Mouse (Mus musculus) heart, adult 2 months (tissue): ENCODE results near the gene Selenon. TPM values are rescaled to one million over a fixed set of nuclear protein-coding genes. Genes with fewer than 3 reads are reported as not detected.

Experiments used
- DNase-seq, 2 experiments: peaks; one replicate each; pipeline ENCODE4 v3.0.0; 2021
- H3K27ac ChIP-seq: fragments of 200-600 bp; 2 replicates; pipeline ENCODE4 v1.8.1; 2022
- H3K27me3 ChIP-seq: fragments of 200-500 bp; 2 replicates; pipeline ENCODE4 v1.6.1; 2012; ENCODE audit warnings: mild to moderate bottlenecking, low read length, inconsistent platforms, mixed read lengths; ENCODE audit not compliant: control insufficient read depth, insufficient read depth
- H3K36me3 ChIP-seq: fragments of 200-500 bp; 2 replicates; pipeline ENCODE4 v1.6.1; 2012; ENCODE audit warnings: low read length, inconsistent platforms; ENCODE audit not compliant: control insufficient read depth, insufficient read depth
- H3K4me1 ChIP-seq: fragments of 200-500 bp; 2 replicates; pipeline ENCODE4 v1.6.1; 2011; ENCODE audit warnings: low read length; ENCODE audit not compliant: control insufficient read depth, insufficient read depth
- H3K4me3 ChIP-seq: fragments of 200-600 bp; 2 replicates; pipeline ENCODE4 v1.8.1; 2022
- H3K79me2 ChIP-seq: fragments of 200-500 bp; replicated peaks from 2 replicates; pipeline ENCODE4 v1.6.1; 2012; ENCODE audit warnings: mild to moderate bottlenecking, inconsistent platforms, low read length, moderate library complexity, mixed read lengths; ENCODE audit not compliant: control insufficient read depth, insufficient read depth
- H3K9ac ChIP-seq: fragments of 200-500 bp; 2 replicates; pipeline ENCODE4 v1.6.1; 2012; ENCODE audit warnings: low read depth, mild to moderate bottlenecking, control low read depth, inconsistent platforms, low read length, mixed read lengths
- CTCF ChIP-seq: fragments of 200-600 bp; IDR thresholded peaks from 2 replicates; pipeline ENCODE4 v1.8.1; 2022; ENCODE audit warnings: antibody characterized with exemption, mild to moderate bottlenecking, moderate library complexity
- EP300 ChIP-seq: fragments of 200-500 bp; IDR thresholded peaks from 2 replicates; pipeline ENCODE4 v1.6.1; 2011; ENCODE audit warnings: low read depth, low read length, control low read depth; ENCODE audit not compliant: insufficient read depth
- POLR2A ChIP-seq: fragments of 200-500 bp; IDR thresholded peaks from 2 replicates; pipeline ENCODE4 v1.6.1; 2011; ENCODE audit warnings: mild to moderate bottlenecking, low read depth, low read length, control low read depth; ENCODE audit not compliant: insufficient read depth
- WGBS: fragments of 180-500 bp; shearing (Covaris S2); methylation state at CpG from one replicate; pipeline ENCODE4 v1.1.7; 2018; 5-methylcytosine and 5-hydroxymethylcytosine counted together
- intact Hi-C: fragments of 180-260 bp; cut with DNase I; formaldehyde crosslinking; loops from one replicate; pipeline ENCODE4 v1.15.1; 2025
- polyA plus RNA-seq: library from polyadenylated mRNA; depleted of rRNA; stranded (reverse); fragments of >200 nt; gene quantifications from 2 replicates; pipeline ENCODE4 v1.2.3, GENCODE M21; 2012
- total RNA-seq, 2 experiments: library from RNA; stranded (reverse); gene quantifications; 2 replicates each; pipeline ENCODE4 v1.2.3; 2021

Gene Selenon
- total and polyA plus RNA-seq, 3 experiments: 18.6 to 22.5 (median 19.9) TPM

DNA sequence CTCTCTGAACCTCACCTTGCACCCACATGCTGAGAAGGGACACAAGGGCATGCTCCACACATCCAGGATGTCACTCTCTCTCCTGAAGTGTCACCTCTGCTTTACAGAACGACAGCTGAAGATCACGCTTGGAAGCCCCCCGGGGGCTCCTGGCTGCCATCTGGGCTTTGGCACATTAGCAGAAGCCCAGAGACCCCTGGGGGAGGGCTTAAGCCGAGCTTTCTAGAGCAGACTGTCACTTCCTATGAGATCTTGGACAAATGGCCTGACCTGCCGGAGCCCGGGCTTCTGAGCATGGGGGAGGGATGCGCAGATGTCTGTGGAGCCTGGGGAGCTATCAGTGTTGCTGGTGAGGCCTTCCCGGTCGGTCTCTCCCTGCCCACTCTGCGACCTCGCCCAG lies 23.5 kb upstream of the Selenon start:
- no peak for TF ChIP-seq POLR2A
- no peak for TF ChIP-seq EP300
- no peak for TF ChIP-seq CTCF
- Histone ChIP-seq H3K79me2 (no peaks in the 10 kb centered on the region), H3K4me3 (no peak overlapping the region), H3K9ac (no peak overlapping the region), H3K4me1 (peaks cover 1% of the 10 kb centered on the region; the same call in 1 of the 2 replicates), H3K36me3 (no peaks in the 10 kb centered on the region), H3K27me3 (no peaks in the 10 kb centered on the region), H3K27ac (no peak overlapping the region)
- no peak for DNase-seq
- intact Hi-C loops: no loop called here
- 81% methylated on average over 11 of the region's 11 CpGs for WGBS

DNA sequence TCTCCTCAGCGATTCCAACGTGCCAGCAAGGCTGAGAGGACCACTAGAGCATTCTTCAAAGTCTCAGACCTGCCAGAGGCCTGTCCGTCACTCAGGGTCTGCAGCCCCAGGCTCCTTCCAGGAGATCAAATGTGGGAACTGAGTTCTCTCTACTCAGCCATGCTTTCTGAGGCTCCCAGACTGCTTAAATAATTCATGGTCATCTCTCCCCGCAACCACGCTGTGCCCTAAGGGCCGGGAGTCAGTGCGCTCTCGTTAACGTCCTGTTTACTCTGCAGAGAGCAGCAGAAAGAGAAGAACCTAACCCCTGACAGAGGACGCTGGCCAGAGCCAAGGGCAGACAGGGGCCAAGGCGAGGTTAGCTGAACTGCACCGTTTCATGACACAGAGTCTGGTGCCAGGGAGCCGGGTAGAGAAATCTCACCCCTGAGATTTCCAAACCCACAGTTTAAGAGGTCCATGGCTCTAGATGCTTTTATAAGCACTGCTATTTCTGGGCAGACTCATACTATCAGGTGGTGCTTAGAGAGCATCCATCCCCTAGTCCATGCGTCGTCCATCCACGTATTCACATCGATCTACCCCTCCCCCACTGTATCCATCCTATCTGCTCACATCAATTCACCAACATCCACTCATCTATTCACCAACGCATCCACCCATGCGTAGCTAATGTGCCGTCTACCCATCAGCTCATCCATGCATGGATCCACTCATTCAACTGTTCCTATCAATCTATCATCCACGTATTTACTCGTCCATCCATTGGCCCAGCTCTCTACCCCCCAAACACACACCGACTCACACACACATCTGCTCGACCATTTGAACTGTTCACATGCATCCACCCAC lies 20.7 kb upstream of the Selenon start:
- H3K79me2 ChIP-seq: no peaks in the 10 kb centered on the region
- H3K4me3 ChIP-seq: no peak overlapping the region
- H3K36me3 ChIP-seq: no peaks in the 10 kb centered on the region
- TF ChIP-seq POLR2A (no peak), CTCF (no peak), EP300 (no peak)
- 86% methylated on average over 24 of the region's 24 CpGs for WGBS
- intact Hi-C loops: no loop called here
- H3K9ac ChIP-seq: no peak overlapping the region
- no peak for DNase-seq
- no peaks in the 10 kb centered on the region for H3K4me1 ChIP-seq
- H3K27me3 ChIP-seq: no peaks in the 10 kb centered on the region
- H3K27ac ChIP-seq: no peak overlapping the region

DNA sequence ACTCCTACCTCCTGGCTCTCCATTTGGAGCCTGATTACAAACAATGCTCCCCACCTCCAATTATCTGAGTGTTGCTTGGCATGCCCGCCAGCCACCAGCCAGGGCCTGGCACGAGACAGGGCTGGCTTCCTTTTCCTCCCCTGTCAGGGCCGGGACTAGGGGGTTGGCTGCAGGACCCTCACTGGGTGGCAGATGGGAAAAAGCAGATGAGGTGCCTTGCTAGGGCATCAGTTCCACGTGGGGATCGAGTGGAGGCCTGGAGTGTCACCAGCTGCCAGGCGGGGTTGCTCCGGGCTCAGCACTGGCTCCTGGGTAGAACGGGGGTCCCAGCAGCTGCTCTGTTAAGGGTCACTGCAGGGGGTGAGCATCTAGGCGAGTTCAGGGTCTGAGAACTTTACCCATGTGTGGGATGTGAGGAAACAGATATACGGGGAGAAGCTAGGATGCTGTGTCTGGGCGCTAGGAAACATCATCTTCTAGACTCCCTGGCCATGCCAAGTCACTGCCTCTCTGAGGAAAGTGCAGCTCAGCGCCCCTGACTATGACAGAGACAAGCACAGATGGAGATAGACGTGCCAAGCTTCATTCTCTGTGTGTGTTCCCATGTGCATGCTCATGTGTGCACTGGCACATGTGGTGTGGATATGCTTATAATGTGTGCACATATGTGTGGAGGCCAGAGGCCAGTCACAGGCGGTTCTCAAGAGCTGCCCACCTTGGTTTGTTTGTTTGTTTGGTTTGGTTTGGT lies 18.9 kb upstream of the Selenon start:
- intact Hi-C loops: no loop called here
- H3K9ac ChIP-seq: no peak overlapping the region
- no peak for DNase-seq
- no peaks in the 10 kb centered on the region for H3K4me1 ChIP-seq
- H3K4me3 ChIP-seq: no peak overlapping the region
- 83% methylated on average over 14 of the region's 14 CpGs for WGBS
- no peaks in the 10 kb centered on the region for H3K36me3 ChIP-seq
- H3K27ac ChIP-seq: no peak overlapping the region
- H3K79me2 ChIP-seq: no peaks in the 10 kb centered on the region
- no peaks in the 10 kb centered on the region for H3K27me3 ChIP-seq
- TF ChIP-seq EP300: no peak
- TF ChIP-seq POLR2A: no peak
- no peak for TF ChIP-seq CTCF

DNA sequence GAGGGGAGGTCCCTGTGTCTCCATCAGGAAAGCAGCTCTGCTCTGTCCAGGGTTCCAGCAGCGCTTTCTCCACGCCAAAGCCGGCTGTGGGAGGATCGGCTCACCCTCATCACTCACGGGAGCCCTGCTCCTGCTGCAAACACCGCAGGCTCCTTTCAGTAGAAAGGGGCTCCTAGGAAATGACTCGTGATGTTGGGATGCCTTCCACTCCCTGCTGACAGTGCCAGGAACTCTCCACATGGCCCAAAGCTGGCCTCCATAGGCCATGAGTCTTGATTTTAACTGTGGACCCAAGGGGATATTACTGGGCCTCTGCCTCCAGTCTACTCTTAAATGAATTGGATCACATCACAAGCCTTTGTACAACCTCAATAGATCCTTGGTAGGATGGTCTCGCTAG lies 17.9 kb upstream of the Selenon start:
- H3K4me3 ChIP-seq: no peak overlapping the region
- no peaks in the 10 kb centered on the region for H3K4me1 ChIP-seq
- H3K27ac ChIP-seq: no peak overlapping the region
- H3K36me3 ChIP-seq: no peaks in the 10 kb centered on the region
- 80% methylated on average over 8 of the region's 8 CpGs for WGBS
- H3K9ac ChIP-seq: no peak overlapping the region
- H3K27me3 ChIP-seq: no peaks in the 10 kb centered on the region
- DNase-seq: no peak
- H3K79me2 ChIP-seq: no peaks in the 10 kb centered on the region
- no peak for TF ChIP-seq EP300
- no peak for TF ChIP-seq POLR2A
- no peak for TF ChIP-seq CTCF
- intact Hi-C loops: no loop called here

DNA sequence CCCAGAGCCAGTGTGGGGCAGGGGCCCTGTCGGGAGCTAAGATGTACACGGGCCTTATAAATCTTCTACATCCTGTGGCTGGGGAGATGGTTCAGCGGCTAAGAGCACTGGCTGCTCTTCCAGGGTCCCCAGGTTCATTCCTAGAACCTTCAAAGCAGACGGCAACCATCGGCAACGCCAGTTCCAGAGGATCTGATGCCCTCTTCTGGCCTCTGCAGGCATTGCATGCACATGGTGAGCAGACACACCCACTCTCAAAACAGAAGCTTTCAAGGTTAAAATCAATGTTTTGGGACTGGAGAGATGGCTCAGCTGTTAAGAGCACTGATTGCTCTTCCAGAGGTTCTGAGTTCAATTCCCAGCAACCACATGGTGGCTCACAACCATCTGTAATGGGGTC lies 17.2 kb upstream of the Selenon start:
- no peaks in the 10 kb centered on the region for H3K4me1 ChIP-seq
- intact Hi-C loops: no loop called here
- H3K4me3 ChIP-seq: no peak overlapping the region

DNA sequence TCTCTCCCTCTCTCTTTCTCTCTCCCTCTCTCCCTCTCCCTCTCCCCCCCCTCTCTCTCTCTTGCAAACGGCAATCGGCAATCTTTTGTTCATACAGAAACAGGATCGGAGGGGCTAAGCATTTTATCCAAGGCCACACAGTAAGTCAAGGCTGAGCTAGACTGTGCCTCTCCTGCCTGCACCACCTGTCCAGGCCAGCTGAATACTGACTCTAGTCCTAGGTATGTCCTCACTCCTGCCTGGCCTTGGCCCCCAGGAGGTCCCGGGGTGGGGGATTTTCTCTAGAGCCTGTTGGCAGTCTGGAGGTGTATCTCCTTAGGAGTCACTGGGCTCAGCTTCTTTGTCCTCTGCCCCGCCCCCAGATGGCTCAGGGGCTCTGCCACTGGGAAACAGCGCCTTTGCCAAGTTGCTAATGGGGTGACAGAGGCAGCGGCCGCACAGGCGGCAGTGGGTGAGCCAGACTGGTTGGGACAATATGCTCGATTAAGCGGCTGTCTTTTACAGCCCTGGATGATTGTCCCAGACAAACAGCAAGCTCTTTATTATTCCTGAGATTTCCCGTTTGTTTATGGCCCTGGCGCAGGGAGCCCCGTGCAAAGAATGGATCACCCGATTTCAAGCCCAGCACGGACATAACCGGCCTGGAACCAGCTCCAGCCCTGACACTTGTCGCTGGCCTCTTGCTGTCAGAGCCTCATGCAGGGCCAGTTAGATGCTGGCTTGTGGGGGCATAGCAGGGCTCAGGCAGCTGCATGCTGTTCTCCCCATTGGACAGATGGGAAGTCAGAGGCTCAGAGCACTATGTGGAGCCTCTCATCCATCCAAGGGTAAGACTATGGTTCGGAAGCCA lies 15.6 kb upstream of the Selenon start:
- TF ChIP-seq EP300 (no peak), POLR2A (no peak), CTCF (no peak)
- H3K4me1 ChIP-seq: no peaks in the 10 kb centered on the region
- DNase-seq: no peak
- no peaks in the 10 kb centered on the region for H3K79me2 ChIP-seq
- intact Hi-C loops: no loop called here
- H3K36me3 ChIP-seq: no peaks in the 10 kb centered on the region
- no peak overlapping the region for H3K9ac ChIP-seq
- H3K27me3 ChIP-seq: no peaks in the 10 kb centered on the region
- 72% methylated on average over 19 of the region's 19 CpGs for WGBS
- no peak overlapping the region for H3K4me3 ChIP-seq
- H3K27ac ChIP-seq: no peak overlapping the region

More for the DNA sequence above, 17.2 kb upstream of the Selenon start:
- Histone ChIP-seq H3K36me3 (no peaks in the 10 kb centered on the region), H3K27ac (no peak overlapping the region), H3K27me3 (no peaks in the 10 kb centered on the region), H3K9ac (no peak overlapping the region), H3K79me2 (no peaks in the 10 kb centered on the region)
- TF ChIP-seq CTCF (peak; percentile 65), POLR2A (no peak), EP300 (no peak)
- WGBS: 89% methylated on average over 6 of the region's 6 CpGs
- no peak for DNase-seq
